Mouse (Mus musculus) cerebellum, adult 2 months (tissue): ENCODE data around the gene Rnf144b.

Experiments
- CTCF ChIP-seq: fragments of 200-500 bp; IDR thresholded peaks from 2 replicates; pipeline ENCODE4 v1.5.1; 2011; ENCODE audit warnings: low read depth, mild to moderate bottlenecking, control low read depth, low read length, moderate library complexity, borderline replicate concordance; ENCODE audit not compliant: insufficient read depth
- POLR2A ChIP-seq: fragments of 200-500 bp; IDR thresholded peaks from 2 replicates; pipeline ENCODE4 v1.6.1; 2011; ENCODE audit warnings: low read length, control low read depth, borderline replicate concordance; ENCODE audit not compliant: insufficient read depth

GRCm38 (mm10) chr13:47135741-47136140 is 13.3 kb downstream of the Rnf144b start:
- TF ChIP-seq CTCF (no peak), POLR2A (no peak)
